Mouse (Mus musculus): Measurements from ENCODE around the gene Iyd. TPM values are rescaled to one million over a fixed set of nuclear protein-coding genes. Genes with fewer than 3 reads are reported as not detected.
A peak's percentile ranks its signal among the peaks of the same experiment; 100 is the strongest.
"Not testable (repeated sequence)": the region's sequence is repeated elsewhere in the genome, so short reads cannot be mapped to it uniquely, and the experiment has no call there.

Gene Iyd
- polyA plus RNA-seq (2015; fragmentation: Nextera tagmentation; extraction: Ambion mirVana) = 43.4 and 46.5 TPM in 2 replicates

GRCm38 (mm10) chr10:3540003-3540827, at the start of gene Iyd:
Gene Iyd, plus strand, starts transcription at chr10:3540240.
- 65% methylated on average over 16 of the region's 16 CpGs for WGBS (ENCODE audit: insufficient replicate concordance)
- peak within 1 kb of the TSS; percentile 34 for H3K4me3 ChIP-seq (ENCODE audit: low read depth, low read length)
- ATAC-seq = peak; percentile 97
- no peaks in the 10 kb centered on the region for H3K36me3 ChIP-seq (replicated peaks; ENCODE audit: insufficient read depth, low read length)
- no peaks in the 10 kb centered on the region for H3K27me3 ChIP-seq (ENCODE audit: insufficient read depth, low read length)
- peak within 1 kb of the TSS; percentile 66 for H3K4me2 ChIP-seq (ENCODE audit: low read depth, low read length)
- H3K27ac ChIP-seq (ENCODE audit: low read depth) = no peak within 1 kb of the TSS
- TF ChIP-seq EP300 (IDR thresholded peaks at IDR 0.05; ENCODE audit: low read depth) (no peak), CTCF (IDR thresholded peaks at IDR 0.05; ENCODE audit: low read depth) (no peak)
- peak; percentile 54 for DNase-seq
- H3K9me3 ChIP-seq (ENCODE audit: low read length) = no peaks in the 10 kb centered on the region
- peaks cover 4% of the 10 kb centered on the region; the same call in 1 of the 2 replicates for H3K4me1 ChIP-seq (ENCODE audit: insufficient read depth)
- H3K9ac ChIP-seq (replicated peaks) = peak within 1 kb of the TSS; percentile 50

- WGBS (ENCODE audit: insufficient replicate concordance) = 72% methylated on average over 2 of the region's 2 CpGs
- Histone ChIP-seq H3K36me3 (replicated peaks; ENCODE audit: insufficient read depth, low read length) (no peaks in the 10 kb centered on the region), H3K9me3 (ENCODE audit: low read length) (no peaks in the 10 kb centered on the region), H3K4me1 (ENCODE audit: insufficient read depth) (no peaks in the 10 kb centered on the region), H3K4me3 (ENCODE audit: low read depth, low read length) (no peak overlapping the region), H3K9ac (replicated peaks) (no peak overlapping the region), H3K27me3 (ENCODE audit: insufficient read depth, low read length) (no peaks in the 10 kb centered on the region), H3K27ac (ENCODE audit: low read depth) (no peak overlapping the region), H3K4me2 (ENCODE audit: low read depth, low read length) (no peak overlapping the region)
- no peak for ATAC-seq
- DNase-seq = no peak
- no peak for TF ChIP-seq CTCF (IDR thresholded peaks at IDR 0.05; ENCODE audit: low read depth)
- TF ChIP-seq EP300 (IDR thresholded peaks at IDR 0.05; ENCODE audit: low read depth) = no peak
These were observed 43.2 kb upstream of the Iyd start for GRCm38 (mm10) chr10:3496791-3497190.

- WGBS (ENCODE audit: insufficient replicate concordance) = 65% methylated on average over 6 of the region's 6 CpGs
- H3K27ac ChIP-seq (ENCODE audit: low read depth); ATAC-seq; DNase-seq; H3K9me3 ChIP-seq (ENCODE audit: low read length); H3K36me3 ChIP-seq (replicated peaks; ENCODE audit: insufficient read depth, low read length); H3K4me3 ChIP-seq (ENCODE audit: low read depth, low read length); H3K9ac ChIP-seq (replicated peaks); H3K4me1 ChIP-seq (ENCODE audit: insufficient read depth); H3K4me2 ChIP-seq (ENCODE audit: low read depth, low read length); H3K27me3 ChIP-seq (ENCODE audit: insufficient read depth, low read length): not testable (repeated sequence)
These were observed 39.2 kb upstream of the Iyd start for GRCm38 (mm10) chr10:3500846-3501245.

- H3K27me3 ChIP-seq (ENCODE audit: insufficient read depth, low read length) = no peaks in the 10 kb centered on the region
- H3K4me2 ChIP-seq (ENCODE audit: low read depth, low read length) = no peak overlapping the region
- H3K4me3 ChIP-seq (ENCODE audit: low read depth, low read length) = no peak overlapping the region
- H3K9ac ChIP-seq (replicated peaks) = no peak overlapping the region
- H3K27ac ChIP-seq (ENCODE audit: low read depth) = no peak overlapping the region
- TF ChIP-seq EP300 (IDR thresholded peaks at IDR 0.05; ENCODE audit: low read depth) (no peak), CTCF (IDR thresholded peaks at IDR 0.05; ENCODE audit: low read depth) (no peak)
- no peaks in the 10 kb centered on the region for H3K36me3 ChIP-seq (replicated peaks; ENCODE audit: insufficient read depth, low read length)
- WGBS (ENCODE audit: insufficient replicate concordance) = 59% methylated on average over 8 of the region's 8 CpGs
- ATAC-seq = no peak
- peak; percentile 75 for DNase-seq
- no peaks in the 10 kb centered on the region for H3K4me1 ChIP-seq (ENCODE audit: insufficient read depth)
- no peaks in the 10 kb centered on the region for H3K9me3 ChIP-seq (ENCODE audit: low read length)
These were observed 32.4 kb upstream of the Iyd start for GRCm38 (mm10) chr10:3507484-3508221.

GRCm38 (mm10) chr10:3508222-3508588, 31.8 kb upstream of the Iyd start:
- DNase-seq (no peak), ATAC-seq (no peak)
- no peaks in the 10 kb centered on the region for H3K36me3 ChIP-seq (replicated peaks; ENCODE audit: insufficient read depth, low read length)
- no peaks in the 10 kb centered on the region for H3K4me1 ChIP-seq (ENCODE audit: insufficient read depth)
- 72% methylated on average over 2 of the region's 2 CpGs for WGBS (ENCODE audit: insufficient replicate concordance)
- H3K27me3 ChIP-seq (ENCODE audit: insufficient read depth, low read length) = no peaks in the 10 kb centered on the region
- H3K27ac ChIP-seq (ENCODE audit: low read depth) = no peak overlapping the region
- H3K9ac ChIP-seq (replicated peaks) = no peak overlapping the region
- no peak overlapping the region for H3K4me3 ChIP-seq (ENCODE audit: low read depth, low read length)
- no peak overlapping the region for H3K4me2 ChIP-seq (ENCODE audit: low read depth, low read length)
- no peaks in the 10 kb centered on the region for H3K9me3 ChIP-seq (ENCODE audit: low read length)
- TF ChIP-seq CTCF (IDR thresholded peaks at IDR 0.05; ENCODE audit: low read depth) (no peak), EP300 (IDR thresholded peaks at IDR 0.05; ENCODE audit: low read depth) (no peak)

GRCm38 (mm10) chr10:3508746-3509145, 31.3 kb upstream of the Iyd start:
- TF ChIP-seq EP300 (IDR thresholded peaks at IDR 0.05; ENCODE audit: low read depth) = no peak
- no peak for TF ChIP-seq CTCF (IDR thresholded peaks at IDR 0.05; ENCODE audit: low read depth)
- no peak overlapping the region for H3K9ac ChIP-seq (replicated peaks)
- H3K4me1 ChIP-seq (ENCODE audit: insufficient read depth) = no peaks in the 10 kb centered on the region
- H3K36me3 ChIP-seq (replicated peaks; ENCODE audit: insufficient read depth, low read length) = no peaks in the 10 kb centered on the region
- DNase-seq (no peak), ATAC-seq (no peak)
- H3K27ac ChIP-seq (ENCODE audit: low read depth) = no peak overlapping the region
- no peaks in the 10 kb centered on the region for H3K27me3 ChIP-seq (ENCODE audit: insufficient read depth, low read length)
- no peaks in the 10 kb centered on the region for H3K9me3 ChIP-seq (ENCODE audit: low read length)
- no peak overlapping the region for H3K4me3 ChIP-seq (ENCODE audit: low read depth, low read length)
- H3K4me2 ChIP-seq (ENCODE audit: low read depth, low read length) = no peak overlapping the region
- WGBS (ENCODE audit: insufficient replicate concordance) = 54% methylated on average over 2 of the region's 2 CpGs

Measured in liver, postnatal 0 days (tissue).